Mouse (Mus musculus) erythroblast, embryonic 14.5 days (primary cell): ENCODE data around the gene Gm17581.

Experiments
- GATA1 ChIP-seq: IDR thresholded peaks from 2 replicates; pipeline ENCODE4 v1.6.1; 2012; ENCODE audit warnings: low read length, inconsistent platforms, mixed read lengths
- TAL1 ChIP-seq: IDR thresholded peaks from 3 replicates; pipeline ENCODE4 v1.6.1; 2012; ENCODE audit warnings: low read length, inconsistent platforms, mixed read lengths

GRCm38 (mm10) chr2:155742211-155742610 is 6.5 kb upstream of the Gm17581 start:
- TF ChIP-seq GATA1 (no peak), TAL1 (no peak)
